Mouse (Mus musculus): ENCODE results near the gene Mpp4. TPM values are rescaled to one million over a fixed set of nuclear protein-coding genes. Genes with fewer than 3 reads are reported as not detected.

Gene Mpp4
- polyA plus RNA-seq, 1 experiment from 2014 or later, result 0.16 TPM

DNA sequence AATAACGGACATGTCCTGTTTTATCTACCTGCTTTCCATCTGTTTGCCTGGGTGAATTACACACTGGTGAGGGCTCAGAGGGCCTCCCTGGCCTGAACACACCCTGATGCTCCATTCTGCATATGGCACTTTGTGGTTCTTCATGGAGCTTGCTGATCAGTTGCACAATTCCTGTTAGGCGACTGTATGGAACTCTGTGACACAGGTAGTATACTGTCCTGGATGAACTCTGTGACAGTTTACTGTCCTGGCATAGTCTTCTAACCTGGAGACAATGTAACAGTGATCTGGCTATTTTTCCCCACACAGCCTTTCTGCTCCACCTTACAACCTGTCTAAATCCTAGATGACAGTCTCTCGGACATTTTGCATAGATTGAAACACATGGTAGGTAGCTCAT, 4.1 kb downstream of the Mpp4 start:
- Histone ChIP-seq H3K79me2 (ENCODE audit: inconsistent target) (no peaks in the 10 kb centered on the region), H3K27ac (no peak overlapping the region), H3K36me3 (ENCODE audit: inconsistent target) (peaks cover 6% of the 10 kb centered on the region; the same call in 1 of the 2 replicates), H3K4me3 (ENCODE audit: inconsistent target) (no peak overlapping the region)
- WGBS (ENCODE audit: missing documents), result 83% methylated on average over 3 of the region's 3 CpGs

DNA sequence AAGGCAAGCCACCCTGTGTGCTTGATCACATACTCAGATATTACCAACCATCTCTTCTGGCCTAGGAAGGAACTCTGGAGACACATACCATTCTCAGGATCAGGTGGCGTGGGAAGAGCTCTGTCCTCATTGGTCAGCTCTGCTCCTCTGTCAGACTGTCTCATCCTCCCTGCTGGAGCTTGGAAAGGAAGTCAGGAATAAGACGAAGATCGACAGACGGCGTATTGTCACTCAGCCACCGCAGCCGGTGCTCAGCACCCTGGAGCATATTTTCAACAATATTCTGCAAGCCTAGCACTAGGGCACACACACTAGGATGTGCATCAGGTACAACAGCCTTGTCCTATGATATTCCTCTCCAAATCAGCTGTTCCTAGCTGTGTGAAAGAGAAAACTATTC, 4.7 kb downstream of the Mpp4 start:
- Histone ChIP-seq H3K4me3 (ENCODE audit: inconsistent target) (no peak overlapping the region), H3K36me3 (ENCODE audit: inconsistent target) (peaks cover 4% of the 10 kb centered on the region; the same call in 1 of the 2 replicates), H3K27ac (no peak overlapping the region), H3K79me2 (ENCODE audit: inconsistent target) (no peaks in the 10 kb centered on the region)
- 93% methylated on average over 7 of the region's 7 CpGs for WGBS (ENCODE audit: missing documents)

DNA sequence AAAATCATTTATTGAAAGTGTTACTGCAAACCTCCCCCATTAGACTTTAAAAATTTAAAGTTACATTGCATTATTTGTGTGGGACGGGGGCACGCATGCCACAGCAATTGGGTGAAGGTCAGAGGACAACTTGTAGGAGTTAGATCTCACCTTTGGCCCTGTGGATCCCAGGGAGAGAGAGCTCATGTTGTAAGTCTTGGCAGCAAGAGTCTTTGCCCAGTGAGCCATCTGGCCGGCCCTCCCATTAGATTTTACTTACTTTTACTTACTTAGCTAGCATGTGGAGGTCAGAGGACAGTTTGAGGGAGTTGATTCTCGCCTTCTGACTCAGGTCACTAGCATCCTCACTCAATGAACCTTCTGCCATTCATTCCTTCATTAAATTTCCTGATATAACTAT, 5.3 kb downstream of the Mpp4 start:
- 84% methylated on average over 4 of the region's 4 CpGs for WGBS (ENCODE audit: missing documents)
- Histone ChIP-seq H3K27ac (no peak overlapping the region), H3K79me2 (ENCODE audit: inconsistent target) (no peaks in the 10 kb centered on the region), H3K36me3 (ENCODE audit: inconsistent target) (no peaks in the 10 kb centered on the region), H3K4me3 (ENCODE audit: inconsistent target) (no peak overlapping the region)

DNA sequence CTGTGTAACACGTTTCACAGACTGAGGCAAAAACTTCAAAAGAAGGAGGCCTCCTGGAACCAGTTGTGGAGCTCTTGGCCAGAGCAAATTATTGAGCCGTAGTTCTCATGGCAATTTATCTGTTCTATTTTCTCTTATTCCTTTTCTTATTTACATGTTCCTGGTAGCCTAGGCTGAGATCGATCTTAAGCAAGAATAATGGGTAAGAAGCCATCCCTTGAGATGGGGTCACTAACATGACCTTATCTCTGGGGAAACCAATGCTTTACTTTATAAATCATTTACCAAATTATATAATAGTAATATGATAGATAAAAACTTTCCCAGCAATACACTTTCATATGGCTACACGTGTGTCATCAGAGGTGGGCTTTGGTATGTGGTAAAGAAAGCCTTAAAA, 10.8 kb downstream of the Mpp4 start:
- Histone ChIP-seq H3K79me2 (ENCODE audit: inconsistent target) (no peaks in the 10 kb centered on the region), H3K36me3 (ENCODE audit: inconsistent target) (no peaks in the 10 kb centered on the region), H3K27ac (no peak overlapping the region), H3K4me3 (ENCODE audit: inconsistent target) (no peak overlapping the region)
- 92% methylated on average over 4 of the region's 4 CpGs for WGBS (ENCODE audit: missing documents)

DNA sequence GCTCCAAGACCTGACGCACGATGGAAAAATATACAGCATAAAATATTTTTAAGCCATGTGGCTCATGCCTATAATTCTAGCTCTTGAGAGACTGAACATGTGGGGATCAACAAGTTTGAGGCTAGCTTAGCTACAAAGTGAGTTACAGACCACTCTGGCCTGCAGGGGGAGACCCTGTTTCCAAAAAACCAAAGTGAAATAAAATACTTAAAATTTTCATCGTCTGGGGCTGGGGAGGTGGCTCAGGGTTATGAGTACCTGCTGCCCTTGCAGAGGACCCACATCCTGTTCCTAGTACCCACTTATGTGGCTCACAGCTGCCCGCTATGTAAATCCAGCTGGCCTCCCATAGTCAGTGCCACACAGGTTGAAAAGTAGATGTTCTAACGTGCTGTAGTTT, 12.6 kb downstream of the Mpp4 start:
- Histone ChIP-seq H3K4me3 (ENCODE audit: inconsistent target) (no peak overlapping the region), H3K79me2 (ENCODE audit: inconsistent target) (no peaks in the 10 kb centered on the region), H3K27ac (no peak overlapping the region), H3K36me3 (ENCODE audit: inconsistent target) (no peaks in the 10 kb centered on the region)
- 61% methylated on average over 5 of the region's 5 CpGs for WGBS (ENCODE audit: missing documents)

DNA sequence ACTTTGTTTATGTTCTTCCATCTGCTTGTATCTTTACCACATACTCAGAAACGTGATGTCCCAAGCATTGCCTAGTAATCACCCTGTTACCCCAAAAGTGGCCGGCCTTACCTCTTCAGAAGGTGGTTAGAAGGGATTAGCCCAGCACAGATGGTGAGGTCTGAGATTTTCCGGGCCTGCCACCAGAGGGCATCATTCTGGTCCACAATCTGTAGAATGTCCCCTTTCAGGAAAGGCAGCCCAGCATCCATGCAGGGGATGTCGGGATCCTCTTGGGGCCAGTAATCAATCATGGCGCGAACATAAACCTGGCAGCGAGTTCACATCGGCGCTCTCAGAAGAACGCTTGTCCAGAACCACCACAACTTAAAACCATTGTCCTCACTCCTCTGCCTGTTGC, 18.6 kb downstream of the Mpp4 start:
- Histone ChIP-seq H3K36me3 (ENCODE audit: inconsistent target) (no peaks in the 10 kb centered on the region), H3K4me3 (ENCODE audit: inconsistent target) (no peak overlapping the region), H3K79me2 (ENCODE audit: inconsistent target) (no peaks in the 10 kb centered on the region), H3K27ac (no peak overlapping the region)
- WGBS (ENCODE audit: missing documents), result 92% methylated on average over 10 of the region's 10 CpGs

DNA sequence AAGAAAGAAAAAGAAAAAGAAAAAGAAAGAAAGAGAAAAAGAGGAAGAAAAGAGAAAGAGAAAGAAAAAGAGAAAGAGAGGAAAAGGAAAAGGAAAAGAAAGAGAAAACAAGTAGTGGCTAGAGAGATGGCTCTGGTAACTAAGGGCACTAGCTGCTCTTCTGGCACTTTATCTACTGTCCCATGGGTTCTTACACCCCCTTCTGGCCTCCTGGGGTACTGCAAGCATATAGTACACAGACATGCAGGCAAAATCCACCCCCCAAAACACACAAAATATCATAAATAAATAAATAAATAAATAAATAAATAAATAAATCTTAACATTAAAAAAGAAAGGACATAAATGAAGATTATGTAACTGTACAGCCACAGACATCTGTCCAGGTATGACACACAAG, 20.4 kb downstream of the Mpp4 start:
- no peaks in the 10 kb centered on the region for H3K36me3 ChIP-seq (ENCODE audit: inconsistent target)
- H3K79me2 ChIP-seq (ENCODE audit: inconsistent target), result no peaks in the 10 kb centered on the region
- no peak overlapping the region for H3K4me3 ChIP-seq (ENCODE audit: inconsistent target)
- H3K27ac ChIP-seq, result no peak overlapping the region

DNA sequence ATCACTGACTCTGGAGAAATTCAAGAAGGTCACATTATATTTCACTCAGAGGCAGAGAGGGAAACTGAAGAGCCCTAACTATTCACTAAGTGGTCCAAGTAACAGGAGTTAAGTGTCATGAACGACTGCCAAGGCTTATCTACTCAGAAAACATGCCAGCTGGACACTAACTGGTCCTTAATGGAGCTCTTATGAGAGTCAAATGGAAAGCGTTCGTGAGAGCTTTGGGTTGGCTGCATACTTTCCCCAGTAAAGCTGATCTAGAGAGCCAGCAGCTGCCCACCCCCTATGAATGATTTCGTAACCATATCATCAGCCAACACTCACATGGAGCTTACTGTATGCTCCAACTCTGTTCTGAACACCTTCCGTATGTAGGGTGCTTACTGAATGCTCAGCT, 28.8 kb downstream of the Mpp4 start:
- Histone ChIP-seq H3K27ac (no peak overlapping the region), H3K4me3 (ENCODE audit: inconsistent target) (no peak overlapping the region), H3K79me2 (ENCODE audit: inconsistent target) (no peaks in the 10 kb centered on the region), H3K36me3 (ENCODE audit: inconsistent target) (no peaks in the 10 kb centered on the region)
- WGBS (ENCODE audit: missing documents), result 89% methylated on average over 5 of the region's 5 CpGs

DNA sequence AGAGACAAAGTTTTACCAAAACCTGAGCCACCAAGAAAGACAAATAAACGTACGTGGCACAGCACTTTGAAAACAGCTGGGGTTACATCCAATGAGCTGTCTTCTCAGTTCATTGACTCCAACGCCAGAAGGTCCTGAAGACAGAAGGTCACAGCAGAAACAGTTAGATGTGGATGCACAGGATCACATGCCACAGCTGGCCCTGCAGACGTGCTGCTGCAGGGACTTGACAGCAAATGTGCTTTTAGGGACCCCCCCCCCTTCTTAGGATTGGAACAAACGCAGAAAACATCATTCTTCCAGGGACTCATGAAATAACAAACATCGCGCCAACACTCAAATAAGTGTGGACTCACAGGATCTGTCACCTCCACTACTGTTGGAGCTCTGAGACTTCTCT, 34.3 kb downstream of the Mpp4 start:
- H3K79me2 ChIP-seq (ENCODE audit: inconsistent target), result no peaks in the 10 kb centered on the region
- no peak overlapping the region for H3K4me3 ChIP-seq (ENCODE audit: inconsistent target)
- WGBS (ENCODE audit: missing documents), result 95% methylated on average over 7 of the region's 7 CpGs
- no peak overlapping the region for H3K27ac ChIP-seq
- H3K36me3 ChIP-seq (ENCODE audit: inconsistent target), result no peaks in the 10 kb centered on the region

DNA sequence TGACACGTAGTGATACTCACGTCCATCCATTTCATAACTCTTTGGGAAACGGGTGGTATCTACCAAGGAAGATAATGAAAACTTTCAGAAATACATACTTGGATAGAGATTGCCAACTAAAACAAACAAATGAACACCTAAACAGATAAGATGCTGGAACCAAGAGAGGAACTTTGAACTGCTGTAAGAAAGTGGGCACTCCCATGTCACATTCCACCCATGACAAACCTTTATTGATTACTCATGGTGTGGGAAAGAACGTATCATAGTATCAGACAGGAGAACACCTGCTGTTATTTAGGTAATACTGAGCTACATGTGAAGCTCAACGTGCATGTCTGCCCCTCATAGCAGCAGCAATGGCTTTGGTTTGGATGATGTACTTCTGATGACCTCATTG, 37.6 kb downstream of the Mpp4 start:
- Histone ChIP-seq H3K27ac (no peak overlapping the region), H3K4me3 (ENCODE audit: inconsistent target) (no peak overlapping the region), H3K79me2 (ENCODE audit: inconsistent target) (no peaks in the 10 kb centered on the region), H3K36me3 (ENCODE audit: inconsistent target) (no peaks in the 10 kb centered on the region)
- WGBS (ENCODE audit: missing documents), result 86% methylated on average over 5 of the region's 5 CpGs

DNA sequence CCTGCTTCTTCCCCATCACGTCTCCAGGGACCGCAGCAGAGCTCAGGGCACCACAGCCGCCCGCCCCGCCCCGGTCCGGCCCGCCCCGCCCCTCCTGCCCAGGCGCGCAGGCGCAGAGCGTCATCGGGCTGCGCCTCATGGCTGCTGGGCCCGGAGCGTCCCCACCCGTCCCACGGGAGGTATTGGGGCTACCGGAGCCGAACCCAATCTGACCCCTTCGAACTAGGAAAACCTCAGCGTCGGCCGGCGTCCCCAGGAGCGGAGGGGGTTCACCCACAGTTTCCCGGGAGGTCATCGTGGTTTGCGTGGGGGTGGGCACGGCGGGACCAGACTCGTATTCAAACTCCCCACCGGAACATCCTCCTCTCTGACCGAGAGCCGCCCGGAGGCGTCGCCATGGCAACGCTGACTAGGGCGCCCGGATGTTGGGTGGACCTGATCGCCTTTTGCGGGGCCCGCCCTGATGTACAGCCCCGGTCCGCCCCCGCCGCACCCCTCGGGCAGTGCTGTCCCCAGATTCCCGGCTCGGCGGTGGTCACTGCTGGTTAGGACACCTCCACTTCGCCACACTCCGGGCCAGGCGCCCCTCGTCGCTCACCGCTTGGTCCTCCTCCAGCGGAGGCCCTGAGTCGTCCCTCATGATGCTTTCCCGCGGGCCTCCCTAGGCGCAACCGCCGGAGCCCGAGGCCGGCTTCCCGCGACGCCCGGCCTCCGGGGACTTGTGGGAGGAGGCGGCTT, 43.3 kb downstream of the Mpp4 start, which contains the start of gene Tmem237:
Gene Tmem237 (minus strand): TSS at position 689 of the 738 bp plus-strand sequence.
- WGBS (ENCODE audit: missing documents), result 0% methylated on average over 66 of the region's 74 CpGs
- no peak within 1 kb of the TSS for H3K27ac ChIP-seq
- no peaks in the 10 kb centered on the region for H3K79me2 ChIP-seq (ENCODE audit: inconsistent target)
- no peaks in the 10 kb centered on the region for H3K36me3 ChIP-seq (ENCODE audit: inconsistent target)
- peak within 1 kb of the TSS; percentile 47 for H3K4me3 ChIP-seq (ENCODE audit: inconsistent target)

DNA sequence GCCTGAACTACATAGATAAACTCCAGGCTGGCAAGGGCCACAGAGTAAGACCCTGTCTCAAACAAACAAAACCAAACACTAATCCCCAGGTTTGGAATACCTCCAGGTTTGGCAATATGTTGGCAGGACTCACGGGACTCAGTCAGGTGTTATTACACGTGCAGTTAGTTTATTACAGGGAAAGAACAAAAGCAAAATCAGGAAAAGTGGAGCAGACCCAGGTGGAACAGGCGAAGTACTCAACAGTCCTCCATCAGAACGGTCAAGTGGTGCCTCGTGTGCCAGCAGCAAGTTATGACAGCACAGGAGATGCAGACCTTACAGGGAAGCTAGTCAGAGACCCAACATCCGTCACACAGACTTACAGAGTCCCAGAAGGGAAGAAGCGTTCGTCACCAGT, 52.7 kb downstream of the Mpp4 start:
- no peaks in the 10 kb centered on the region for H3K79me2 ChIP-seq (ENCODE audit: inconsistent target)
- WGBS (ENCODE audit: missing documents), result 96% methylated on average over 8 of the region's 8 CpGs
- H3K36me3 ChIP-seq (ENCODE audit: inconsistent target), result no peaks in the 10 kb centered on the region
- H3K27ac ChIP-seq, result no peak overlapping the region
- H3K4me3 ChIP-seq (ENCODE audit: inconsistent target), result no peak overlapping the region

DNA sequence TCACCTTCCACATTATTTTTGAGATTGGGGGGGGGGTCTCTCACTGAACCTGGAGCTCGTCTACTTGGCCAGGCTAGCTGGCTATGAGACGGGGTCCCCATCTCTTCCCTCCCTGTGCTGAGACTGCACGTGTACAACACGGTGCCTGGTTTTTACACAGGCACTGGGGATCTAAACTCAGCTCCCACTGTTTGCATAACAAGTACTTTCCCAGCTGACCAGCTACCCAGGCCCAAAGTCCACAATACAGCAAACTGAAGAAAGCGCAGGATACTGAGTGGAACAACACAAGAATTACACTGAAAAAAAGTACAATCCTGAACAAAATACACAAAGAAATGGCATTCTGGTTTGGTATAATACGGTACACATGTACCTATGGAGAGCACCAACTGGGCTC, 61.1 kb downstream of the Mpp4 start:
- WGBS (ENCODE audit: missing documents), result 94% methylated on average over 6 of the region's 6 CpGs
- Histone ChIP-seq H3K27ac (no peak overlapping the region), H3K36me3 (ENCODE audit: inconsistent target) (no peaks in the 10 kb centered on the region), H3K4me3 (ENCODE audit: inconsistent target) (no peak overlapping the region), H3K79me2 (ENCODE audit: inconsistent target) (no peaks in the 10 kb centered on the region)

DNA sequence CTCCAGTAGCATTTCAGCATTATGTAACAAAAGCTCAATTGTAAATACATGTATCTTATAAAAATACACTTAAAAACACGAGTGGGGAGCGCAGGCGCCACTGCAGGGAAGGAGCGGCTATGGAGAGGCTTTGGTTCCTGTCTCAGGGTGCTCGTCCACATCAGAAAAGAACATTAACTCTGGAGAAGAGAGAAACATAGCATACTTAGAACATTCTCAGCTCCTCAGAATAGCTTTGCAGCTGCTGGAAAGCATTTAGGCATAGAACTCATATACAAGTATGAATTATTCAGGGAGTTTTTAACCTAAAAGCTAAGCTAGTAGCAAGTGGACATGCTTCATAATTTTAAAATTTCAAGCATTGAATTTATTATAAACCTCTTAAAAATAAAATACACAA, 62.2 kb downstream of the Mpp4 start:
- no peak overlapping the region for H3K27ac ChIP-seq
- no peaks in the 10 kb centered on the region for H3K36me3 ChIP-seq (ENCODE audit: inconsistent target)
- WGBS (ENCODE audit: missing documents), result 97% methylated on average over 5 of the region's 5 CpGs
- H3K4me3 ChIP-seq (ENCODE audit: inconsistent target), result no peak overlapping the region
- H3K79me2 ChIP-seq (ENCODE audit: inconsistent target), result no peaks in the 10 kb centered on the region

DNA sequence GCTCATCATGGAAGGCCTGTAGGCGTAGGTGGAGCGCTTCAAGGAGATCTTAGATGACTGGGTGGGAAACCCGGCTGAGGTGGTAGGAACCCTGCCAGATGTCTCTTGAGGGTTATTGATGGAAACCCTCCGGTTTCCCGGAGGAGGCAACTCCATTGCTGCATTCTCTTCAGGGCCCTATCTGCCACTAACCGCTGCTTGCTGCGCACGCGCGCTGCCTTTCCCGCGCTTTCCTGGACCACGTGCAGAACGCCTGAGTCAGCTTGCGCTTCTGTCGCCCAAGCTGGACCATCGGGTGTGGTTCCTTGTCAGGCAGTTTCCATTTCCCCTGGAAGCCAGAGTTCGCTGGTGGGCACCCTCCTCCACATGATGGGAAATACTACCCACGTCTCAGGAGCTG, 68.5 kb downstream of the Mpp4 start, which contains the start of gene C2cd6:
Gene C2cd6 (minus strand): TSS at position 196 of the 400 bp plus-strand sequence.
- WGBS (ENCODE audit: missing documents), result 90% methylated on average over 18 of the region's 19 CpGs
- H3K36me3 ChIP-seq (ENCODE audit: inconsistent target), result no peaks in the 10 kb centered on the region
- H3K4me3 ChIP-seq (ENCODE audit: inconsistent target), result no peak within 1 kb of the TSS
- no peak within 1 kb of the TSS for H3K27ac ChIP-seq
- no peaks in the 10 kb centered on the region for H3K79me2 ChIP-seq (ENCODE audit: inconsistent target)
